Mouse (Mus musculus): ENCODE measurements around the gene Daxx.
"Not testable (repeated sequence)": the region's sequence is repeated elsewhere in the genome, so short reads cannot be mapped to it uniquely, and the experiment has no call there.

Daxx gene

DNA sequence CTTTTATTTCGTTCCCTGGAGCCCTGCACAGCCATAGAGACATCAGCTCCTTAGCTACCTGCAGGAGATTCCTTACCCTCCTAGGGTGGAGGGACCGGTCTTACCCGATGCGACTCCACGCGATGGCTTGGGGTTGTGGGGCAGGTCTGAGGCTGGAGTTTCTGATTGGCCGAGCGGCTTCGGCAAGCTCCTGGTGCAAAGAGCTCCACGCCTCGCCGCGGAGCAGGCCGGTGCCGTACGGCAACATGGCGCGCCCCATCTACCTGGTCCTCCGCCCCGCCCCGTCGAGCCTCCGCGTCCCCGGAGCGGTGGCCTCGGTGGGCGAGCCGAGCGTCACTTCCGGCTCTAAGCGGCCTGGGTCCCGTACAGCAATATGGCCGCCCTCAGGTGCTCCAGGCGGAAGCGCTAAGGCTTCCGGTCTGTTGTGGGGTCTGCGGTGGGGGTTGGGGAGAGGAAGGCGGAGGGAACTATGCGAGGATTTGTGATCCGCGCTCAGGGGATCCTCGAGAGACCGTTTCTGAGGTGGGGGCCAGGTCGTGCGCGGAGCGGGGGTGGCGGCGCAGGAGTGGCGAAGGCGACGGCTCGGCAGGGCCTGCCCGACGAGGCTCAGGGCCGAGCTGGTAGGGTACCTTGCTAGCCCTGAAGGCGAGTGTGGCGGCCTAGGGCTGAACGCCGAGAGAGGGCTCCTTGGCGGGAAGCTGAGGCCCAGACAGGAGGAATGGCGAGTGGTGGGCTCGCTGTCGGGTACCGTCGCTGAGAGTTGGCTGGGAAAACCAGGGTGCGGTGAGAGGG lies at the start of gene Daxx:
Gene Daxx, plus strand, starts transcription at position 338 of the 792 bp plus-strand sequence.
- DNase-seq: peak; percentile 99

DNA sequence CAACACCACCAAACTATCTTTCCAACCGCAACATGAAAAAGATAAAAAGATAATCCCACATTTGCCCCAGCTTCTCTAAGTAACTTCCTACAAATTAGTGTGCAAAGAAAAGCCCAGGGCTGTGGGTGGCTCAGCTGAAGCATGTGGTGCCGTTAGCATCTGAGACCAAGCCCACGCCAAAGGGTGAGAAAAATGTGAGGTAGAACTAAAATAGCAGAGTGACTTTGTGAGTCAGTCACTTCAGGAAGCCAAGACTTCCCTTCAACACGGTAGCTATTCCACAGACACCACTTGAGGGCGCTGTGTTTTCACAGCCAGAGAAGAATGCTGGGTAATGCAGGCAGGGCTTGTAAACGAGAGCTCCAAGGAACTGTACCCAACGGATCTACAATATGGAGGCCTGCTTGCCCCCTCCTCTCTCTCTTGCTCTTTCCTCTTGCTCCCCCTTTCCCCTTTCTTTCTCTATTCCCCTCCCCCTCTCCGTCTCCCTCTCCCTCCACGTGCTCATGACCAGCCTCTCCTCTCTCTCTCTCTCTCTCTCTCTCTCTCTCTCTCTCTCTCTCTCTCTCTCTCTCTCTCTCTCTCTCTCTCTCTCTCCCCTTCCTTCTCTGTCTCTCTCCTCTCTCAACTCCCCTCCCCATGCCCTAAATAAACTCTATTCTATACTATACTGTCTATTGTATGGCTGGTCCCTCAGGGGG lies 43.7 kb upstream of the Daxx start:
- DNase-seq: peak; percentile 68

DNA sequence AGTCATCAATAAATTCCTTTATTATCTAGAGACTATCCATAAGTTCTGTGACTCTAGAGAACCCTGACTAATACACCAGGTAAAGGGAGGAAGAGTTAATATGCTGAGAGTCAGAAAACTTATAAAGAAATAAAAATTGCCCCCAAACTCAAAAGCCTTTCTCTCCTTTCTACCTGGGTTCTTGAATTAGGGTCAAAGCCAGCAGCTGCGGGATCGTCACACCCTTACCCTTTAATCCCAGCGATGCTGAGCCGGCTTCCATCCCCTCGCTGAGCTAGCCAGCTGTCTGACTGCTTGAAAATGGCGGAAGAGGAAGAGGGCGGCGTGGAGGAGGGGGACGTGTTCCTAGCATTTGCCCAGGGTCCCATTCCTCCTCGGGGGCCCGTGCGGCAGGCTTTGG lies 35.7 kb upstream of the Daxx start, which contains the start of gene Gm7029:
Gene Gm7029, plus strand, starts transcription at position 301 of the 400 bp plus-strand sequence.
- not testable (repeated sequence) for DNase-seq

DNA sequence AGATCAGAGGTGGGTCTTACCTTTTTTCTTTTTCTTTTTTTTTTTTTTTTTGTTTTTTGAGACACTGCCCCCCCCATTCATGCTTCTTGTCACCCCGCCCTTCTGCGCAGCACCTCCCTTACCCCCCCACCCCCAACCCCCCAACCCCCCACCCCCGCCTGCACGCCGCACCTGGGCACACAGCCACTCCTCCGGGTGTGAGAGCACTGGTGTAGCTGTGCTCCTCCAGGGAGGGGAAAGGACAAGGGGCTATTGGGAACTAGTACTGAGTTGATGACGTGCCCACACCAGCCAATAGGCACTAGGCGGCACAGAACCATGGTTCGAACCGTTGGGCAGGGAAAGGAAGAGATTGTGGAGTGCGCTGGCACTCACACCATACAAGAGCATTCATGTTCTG lies 34.8 kb upstream of the Daxx start:
- no peak for DNase-seq

DNA sequence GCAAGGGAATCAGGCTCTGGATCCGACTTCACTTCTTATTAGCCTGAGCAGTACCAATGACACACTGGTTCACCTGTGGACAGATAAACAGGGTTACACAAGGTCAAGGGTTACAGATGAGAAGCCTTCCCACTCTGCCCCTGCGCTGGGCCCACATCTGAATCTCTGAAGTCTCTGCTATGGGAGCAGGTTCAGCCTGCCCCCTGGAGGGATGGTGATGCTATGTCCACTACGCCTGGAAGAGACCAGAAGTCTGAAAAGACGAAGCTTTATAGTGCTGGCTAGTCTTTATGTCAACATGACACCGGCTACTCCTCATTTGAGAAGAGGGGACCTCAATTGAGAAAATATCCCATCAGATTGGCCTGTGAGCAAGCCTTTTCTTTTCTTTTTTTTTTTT lies 33.4 kb upstream of the Daxx start:
- not testable (repeated sequence) for DNase-seq

DNA sequence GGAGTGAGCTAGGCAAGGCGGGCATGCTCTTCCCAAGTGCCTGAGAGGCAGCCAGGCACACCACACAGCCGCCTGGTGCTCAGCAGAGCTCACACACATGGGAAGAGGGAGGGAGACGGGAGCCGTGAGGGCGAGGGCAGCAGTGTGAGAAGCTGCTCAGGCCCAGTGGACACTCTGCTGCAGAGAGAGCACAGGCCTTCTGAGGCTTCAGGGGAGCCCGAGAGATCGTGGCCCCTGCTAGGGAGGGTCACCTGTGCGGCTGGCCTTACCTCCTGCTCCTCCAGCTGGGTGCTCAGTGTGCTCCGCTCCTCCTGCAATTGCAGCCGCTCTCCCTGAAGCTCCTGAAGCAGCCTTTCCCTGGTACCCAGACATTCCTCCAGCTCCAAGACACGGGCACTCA lies 24.9 kb upstream of the Daxx start:
- not testable (repeated sequence) for DNase-seq

DNA sequence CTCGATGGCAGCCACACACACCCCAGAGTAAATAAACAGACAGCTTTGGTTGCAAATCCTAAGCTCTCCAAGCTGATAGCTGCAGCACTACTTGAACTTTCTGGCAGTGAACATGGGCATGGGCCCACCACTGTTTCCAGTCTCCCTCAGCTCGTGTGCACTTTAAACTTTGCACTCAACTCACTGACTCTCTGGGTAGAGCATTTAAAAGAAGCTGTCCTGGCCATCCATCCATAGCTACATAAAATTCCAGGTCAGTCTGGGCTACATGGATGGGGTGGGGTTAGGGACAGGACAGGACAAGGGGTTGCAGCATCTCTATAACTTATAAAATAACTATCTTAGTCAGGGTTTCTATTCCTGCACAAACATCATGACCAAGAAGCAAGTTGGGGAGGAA lies 21.4 kb upstream of the Daxx start:
- DNase-seq: peak; percentile 62

DNA sequence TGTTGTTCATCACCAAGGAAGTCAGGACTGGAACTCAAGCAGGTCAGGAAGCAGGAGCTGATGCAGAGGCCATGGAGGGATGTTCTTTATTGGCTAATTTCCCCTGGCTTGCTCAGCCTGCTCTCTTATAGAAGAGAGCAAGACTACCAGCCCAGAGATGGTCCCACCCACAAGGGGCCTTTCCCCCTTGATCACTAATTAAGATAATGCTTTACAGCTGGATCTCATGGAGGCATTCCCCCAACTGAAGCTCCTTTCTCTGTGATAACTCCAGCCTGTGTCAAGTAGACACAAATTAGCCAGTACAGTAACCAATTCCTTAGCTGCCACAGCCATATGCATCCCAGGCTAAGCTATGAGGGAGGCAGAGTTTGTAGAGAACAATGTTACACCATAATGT lies 21.0 kb upstream of the Daxx start:
- DNase-seq: not testable (repeated sequence)

DNA sequence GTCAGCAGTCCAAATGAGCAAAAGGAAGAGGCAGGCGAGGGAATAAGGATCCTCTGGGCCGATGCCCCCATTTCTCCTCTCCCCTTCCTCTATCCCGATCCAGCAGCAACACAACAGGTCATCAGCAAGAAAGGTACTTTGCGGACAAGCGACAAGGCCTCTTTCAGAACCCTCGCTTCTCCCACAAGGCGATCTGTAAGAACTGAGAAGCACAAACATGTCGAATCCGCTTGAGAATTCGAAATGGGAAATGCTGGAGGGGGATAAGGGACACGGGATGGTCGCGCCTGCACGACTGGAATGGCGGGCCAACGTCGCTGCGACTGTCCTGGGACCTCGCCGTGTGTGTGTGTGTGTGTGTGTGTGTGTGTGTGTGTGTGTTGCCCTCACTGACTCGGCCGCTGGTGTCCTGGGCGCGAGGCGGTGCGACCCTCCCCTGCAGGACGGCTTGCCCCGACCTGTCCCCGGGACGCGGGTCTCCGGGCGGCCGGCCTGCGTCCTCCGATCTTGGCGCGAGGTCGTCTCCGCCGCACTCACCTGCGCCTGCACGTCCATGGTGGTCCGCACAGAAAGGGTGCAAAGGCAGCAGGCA lies 19.2 kb upstream of the Daxx start:
- DNase-seq: not testable (repeated sequence)

DNA sequence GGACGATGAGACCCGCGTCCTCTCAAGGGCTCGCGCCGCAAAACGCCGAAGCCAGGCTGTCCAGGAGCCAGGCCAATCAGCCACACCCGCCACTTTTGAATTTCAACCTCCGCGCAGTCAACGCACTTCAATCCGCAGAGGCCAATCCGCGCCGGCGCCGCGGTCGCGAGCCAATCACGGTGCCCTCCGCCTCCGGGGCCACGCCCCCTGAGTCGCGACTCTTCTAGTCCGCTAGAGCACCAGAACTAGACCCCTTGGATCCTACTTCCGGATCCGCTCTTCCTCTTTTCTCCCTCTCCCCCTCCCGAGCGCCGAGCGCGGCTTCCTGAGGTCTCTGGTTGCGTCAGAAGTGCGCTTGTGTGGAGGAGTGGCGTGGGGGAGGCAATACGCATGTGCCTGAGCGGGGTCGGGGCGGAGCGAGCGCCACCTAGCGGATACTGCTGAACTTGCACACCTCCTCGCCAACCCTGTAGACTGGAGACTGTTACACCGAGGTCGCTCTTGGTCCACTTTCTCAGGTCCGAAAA lies 18.6 kb upstream of the Daxx start, which contains the start of gene Kifc1:
Gene Kifc1, minus strand, starts transcription at position 129 of the 527 bp plus-strand sequence.
- DNase-seq: peak; percentile 100

DNA sequence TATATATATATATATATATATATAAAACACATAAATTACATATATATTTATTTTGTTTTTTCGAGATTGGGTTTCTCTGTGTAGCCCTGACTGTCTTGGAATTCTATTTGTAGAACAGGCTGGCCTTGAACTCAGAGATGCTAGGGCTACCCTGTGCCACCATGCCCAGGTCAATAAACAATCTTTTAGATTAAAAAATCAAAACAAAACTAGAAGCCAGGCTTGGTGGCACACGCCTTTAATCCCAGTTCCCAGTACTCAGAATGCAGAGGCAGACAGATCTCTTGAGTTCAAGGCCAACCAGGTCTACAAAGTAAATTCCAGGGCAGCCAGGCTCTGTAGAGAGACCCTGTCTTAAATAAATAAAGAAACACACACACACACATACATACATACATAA lies 17.9 kb upstream of the Daxx start:
- peak; percentile 23 for DNase-seq

DNA sequence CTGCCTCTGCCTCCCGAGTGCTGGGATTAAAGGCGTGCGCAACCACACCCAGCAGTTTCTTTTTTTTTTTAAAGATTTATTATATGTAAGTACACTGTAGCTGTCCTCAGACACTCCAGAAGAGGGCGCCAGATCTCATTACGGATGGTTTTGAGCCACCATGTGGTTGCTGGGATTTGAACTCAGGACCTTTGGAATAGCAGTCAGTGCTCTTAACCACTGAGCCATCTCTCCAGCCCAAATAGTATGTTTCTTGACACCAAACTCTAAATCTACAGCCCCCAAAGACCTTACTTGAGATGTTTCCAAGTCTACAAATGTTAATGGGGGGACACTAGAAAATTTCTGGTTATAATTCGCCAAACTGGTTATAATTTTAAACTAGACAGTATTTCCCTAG lies 17.3 kb upstream of the Daxx start:
- peak; percentile 34 for DNase-seq

DNA sequence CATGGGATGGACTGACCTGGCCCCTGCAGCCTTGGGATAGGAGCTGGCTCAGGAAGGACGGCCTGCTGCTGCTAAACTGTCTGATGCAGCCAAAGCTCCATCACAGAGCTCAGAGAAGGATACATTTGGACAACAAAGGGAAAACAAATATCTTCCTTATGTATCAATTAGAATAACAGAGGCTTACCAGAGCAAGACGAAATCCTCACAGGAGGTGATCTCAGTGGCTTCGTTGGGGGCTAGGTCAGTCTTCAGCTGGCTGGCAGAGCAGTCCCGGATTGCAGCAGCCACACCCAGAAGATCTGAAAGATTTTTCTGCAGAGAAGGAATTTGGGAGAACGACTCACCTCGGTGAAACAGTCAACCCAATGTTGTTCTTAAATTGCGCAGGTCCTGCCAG lies 16.8 kb upstream of the Daxx start:
- DNase-seq: no peak

DNA sequence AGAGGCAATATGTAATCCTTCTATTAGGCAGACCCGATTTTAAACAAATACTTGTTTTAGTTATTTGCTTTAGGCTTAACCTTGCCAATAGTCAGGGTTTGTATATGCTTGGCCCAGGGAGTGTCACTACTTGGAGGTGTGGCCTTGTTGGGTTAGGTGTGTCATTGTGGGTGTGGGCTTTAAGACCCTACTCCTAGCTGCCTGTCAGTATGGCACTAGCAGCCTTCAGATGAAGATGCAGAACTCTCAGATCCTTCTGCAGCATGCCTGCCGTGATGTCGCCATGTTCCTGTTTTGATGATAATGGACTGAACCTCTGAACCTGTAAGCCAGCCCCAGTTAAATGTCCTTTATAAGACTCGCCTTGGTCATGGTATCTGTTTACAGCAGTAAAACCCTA lies 16.2 kb upstream of the Daxx start:
- not testable (repeated sequence) for DNase-seq

DNA sequence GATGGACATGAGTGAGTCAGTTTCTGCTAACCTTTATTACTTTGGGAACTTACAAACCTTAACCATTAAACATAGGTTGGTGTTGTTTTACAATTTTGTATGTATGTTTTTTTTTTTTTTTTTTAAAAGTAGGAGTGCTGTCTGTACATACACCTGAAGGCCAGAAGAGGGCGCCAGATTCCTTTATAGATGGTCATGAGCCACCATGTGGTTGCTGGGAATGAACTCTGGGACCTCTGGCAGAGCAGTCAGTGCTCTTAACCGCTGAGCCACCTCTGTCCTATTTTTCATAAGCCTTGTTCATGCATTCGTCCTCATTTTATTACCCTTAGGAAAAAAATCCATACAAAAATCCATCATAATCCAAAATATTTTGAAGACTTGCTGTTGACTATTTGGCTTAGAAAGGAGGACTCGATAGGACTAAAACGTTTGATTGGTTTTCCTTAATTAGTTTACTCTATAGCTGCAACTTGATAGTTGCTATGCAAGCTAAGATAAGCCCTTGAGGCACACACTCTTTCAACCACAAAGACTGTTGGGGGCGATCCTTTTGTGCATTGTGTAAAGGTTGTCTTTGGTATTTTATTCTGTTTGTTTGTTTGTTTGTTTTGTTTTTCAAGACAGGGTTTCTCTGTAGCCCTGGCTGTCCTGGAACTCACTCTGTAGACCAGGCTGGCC lies 12.0 kb upstream of the Daxx start:
- DNase-seq: peak; percentile 47

DNA sequence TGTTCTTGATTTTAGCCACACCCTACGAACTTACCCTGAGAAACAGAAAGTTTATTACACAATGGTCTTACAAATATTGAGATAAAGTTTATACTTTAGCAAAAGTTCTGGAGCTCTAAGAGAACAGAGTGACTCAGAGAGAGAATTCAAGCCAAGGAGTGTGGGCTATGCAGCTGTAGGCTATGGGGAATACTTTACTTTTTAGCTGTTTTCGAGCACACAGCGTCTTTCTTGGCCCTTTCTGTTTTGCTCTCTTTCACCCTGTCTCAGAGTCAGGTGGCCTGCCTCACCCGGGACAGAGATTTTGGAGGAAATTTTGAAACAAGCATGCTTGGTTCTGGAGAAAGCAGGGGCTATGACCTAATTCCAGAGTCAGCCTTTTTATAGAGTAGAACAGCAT lies 11.0 kb upstream of the Daxx start:
- DNase-seq: not testable (repeated sequence)

DNA sequence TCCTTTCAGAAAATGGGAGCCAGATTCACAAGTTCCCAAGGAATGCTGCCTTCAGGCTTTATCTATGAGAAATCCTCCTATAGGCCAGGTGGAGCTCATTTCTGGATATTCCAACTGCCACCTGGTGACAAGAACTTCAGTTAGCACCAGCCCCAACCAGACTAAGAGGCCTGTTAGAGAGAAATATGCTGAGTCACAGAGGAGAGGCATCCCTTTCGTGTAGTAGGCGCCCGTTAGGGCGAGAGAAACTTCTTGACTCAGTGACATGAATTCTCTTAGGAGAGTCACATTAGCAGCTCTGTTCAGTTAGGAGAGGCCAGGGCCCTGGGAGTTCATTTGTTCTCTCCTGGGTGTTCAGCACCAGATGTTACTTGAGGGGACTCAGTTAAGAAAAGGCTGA lies 9.6 kb upstream of the Daxx start:
- DNase-seq: no peak

DNA sequence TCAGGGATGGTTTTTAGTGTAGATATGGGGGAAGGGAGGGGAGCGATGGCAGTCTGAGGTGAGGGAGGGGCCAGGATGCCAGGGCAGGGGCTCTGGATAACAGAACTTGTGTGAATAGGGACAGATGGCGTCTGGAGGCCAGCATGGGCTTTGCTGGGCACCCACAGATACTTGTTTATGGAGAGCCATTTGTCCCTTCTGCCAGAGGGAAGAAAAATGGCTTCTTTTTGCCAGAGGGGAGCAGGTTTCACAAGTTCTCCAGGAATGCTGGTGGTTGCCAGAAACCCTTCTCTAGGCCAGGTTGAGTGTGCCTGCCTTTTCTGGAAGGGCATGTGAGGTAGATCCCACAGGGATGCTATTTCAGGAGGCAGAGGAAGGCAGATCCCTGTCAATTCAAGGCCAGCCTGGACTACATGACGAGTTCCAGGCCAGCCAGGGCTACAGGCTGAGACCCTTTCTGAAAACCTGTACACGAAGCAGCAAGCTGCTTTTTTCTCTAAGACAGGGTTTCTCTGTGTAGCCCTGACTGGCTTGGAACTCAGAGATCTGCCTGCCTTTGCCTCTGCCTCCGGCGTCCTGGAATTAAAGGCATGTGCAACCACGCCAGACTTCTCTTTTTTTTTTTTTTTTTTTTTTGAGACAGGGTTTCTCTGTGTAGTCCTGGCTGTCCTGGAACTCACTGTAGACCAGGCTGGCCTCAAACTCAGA lies 8.8 kb upstream of the Daxx start:
- no peak for DNase-seq

DNA sequence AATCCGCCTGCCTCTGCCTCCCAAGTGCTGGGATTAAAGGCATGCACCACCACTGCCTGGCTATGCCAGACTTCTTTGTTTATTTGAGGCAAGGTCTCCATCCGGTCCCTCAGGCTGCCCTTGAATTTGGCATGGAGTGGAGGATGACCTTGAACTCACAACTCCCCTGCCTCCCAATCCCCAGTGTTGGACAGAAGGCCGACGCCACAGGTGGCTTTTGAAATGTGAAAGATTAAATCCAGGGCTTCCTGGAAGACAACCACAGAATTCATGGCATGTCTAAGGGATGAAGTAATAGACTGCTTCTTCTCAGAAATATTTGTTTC lies 8.3 kb upstream of the Daxx start:
- no peak for DNase-seq

DNA sequence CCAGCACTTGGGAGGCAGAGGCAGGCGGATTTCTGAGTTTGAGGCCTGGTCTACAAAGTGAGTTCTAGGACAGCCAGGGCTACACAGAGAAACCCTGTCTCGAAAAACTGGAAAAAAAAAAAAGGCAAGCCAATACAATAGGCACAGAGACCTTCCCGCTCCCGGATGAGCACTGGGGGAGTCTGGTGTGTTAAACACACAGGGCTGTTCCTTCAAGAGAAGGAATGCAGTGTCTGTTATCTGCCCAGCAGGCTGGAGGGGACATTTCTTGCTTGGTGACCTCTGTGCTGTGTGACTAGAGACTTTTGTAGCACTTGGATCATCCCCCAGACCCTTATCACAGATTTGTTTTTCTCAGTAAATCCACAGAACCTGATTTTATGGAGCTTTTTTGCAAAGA lies 7.6 kb upstream of the Daxx start:
- DNase-seq: no peak

DNA sequence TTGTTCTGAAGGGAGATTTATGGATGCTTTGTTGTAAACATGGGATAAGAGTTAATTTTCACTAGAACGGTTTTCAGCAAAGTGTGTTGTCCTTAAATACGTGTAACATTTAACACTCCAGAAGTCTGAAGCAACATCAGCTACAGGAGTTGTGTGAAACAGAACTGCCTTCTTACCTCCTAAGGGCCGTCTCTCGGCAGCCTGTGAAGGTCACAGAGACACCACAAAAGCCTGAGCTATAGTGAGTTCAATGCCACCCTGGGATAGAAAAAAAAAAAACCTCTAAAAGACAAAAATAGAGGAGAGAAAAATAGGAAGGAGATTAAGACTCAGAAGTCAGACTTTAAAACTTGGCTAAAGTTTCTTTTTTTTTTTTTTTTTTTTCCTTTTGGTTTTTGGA lies 7.1 kb upstream of the Daxx start:
- DNase-seq: no peak

DNA sequence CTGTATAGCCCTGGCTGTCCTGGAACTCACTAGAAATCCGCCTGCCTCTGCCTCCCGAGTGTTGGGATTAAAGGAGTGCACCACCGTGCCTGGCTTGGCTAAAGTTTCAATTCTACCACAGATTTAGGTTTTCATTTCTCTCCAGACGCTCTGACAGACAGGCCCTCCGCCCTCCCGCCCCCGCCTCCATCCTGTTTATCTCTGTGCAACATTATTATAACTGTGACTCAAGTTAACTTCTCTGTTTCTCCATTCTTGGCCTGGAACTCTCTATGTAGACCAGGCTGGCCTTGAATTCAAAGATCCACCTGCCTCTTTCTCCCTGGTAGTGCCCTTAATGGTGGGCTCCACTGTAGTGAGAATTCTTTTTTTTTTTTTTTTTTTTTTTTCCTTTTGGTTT lies 6.7 kb upstream of the Daxx start:
- DNase-seq: no peak

All from kidney, adult 9 months (tissue).